Mouse (Mus musculus): ENCODE measurements around the gene Slc36a1.

DNA sequence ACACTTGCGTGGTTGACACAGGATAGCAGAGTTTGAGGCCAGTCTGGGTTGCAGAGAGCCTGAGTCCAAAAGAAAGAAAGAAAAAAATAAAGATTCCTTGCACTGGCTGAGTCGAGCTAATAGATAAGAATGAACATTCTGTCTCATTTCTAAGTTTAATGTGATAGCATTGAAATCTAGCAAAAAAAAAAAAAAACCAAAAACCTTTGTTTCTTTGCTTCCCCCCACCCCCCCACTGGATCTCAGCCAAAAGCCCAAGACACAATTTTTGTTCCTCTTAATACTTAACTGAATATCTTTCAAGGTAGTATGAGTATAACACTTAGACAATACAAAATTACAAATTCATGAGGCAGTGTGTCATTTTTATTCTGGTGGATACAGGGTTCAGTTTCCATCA, 4.9 kb downstream of the Slc36a1 start:
- no peak for TF ChIP-seq CTCF (conservative IDR thresholded peaks at IDR 0.05; ENCODE audit: low read length)
- TF ChIP-seq POU5F1 (IDR thresholded peaks at IDR 0.05; ENCODE audit: borderline replicate concordance, low read length) = no peak
